Mouse (Mus musculus) liver, embryonic 14.5 days (tissue): ENCODE results near the gene Nup133.

Experiments used
- CTCF ChIP-seq: IDR thresholded peaks from 2 replicates; pipeline ENCODE4 v1.5.1; 2016; ENCODE audit warnings: antibody characterized with exemption, low read depth, control low read depth
- EP300 ChIP-seq: IDR thresholded peaks from 2 replicates; pipeline ENCODE4 v1.6.1; 2016; ENCODE audit warnings: antibody characterized with exemption, low read depth

GRCm38 (mm10) chr8:123858941-123859647 lies 90.0 kb downstream of the Nup133 start:
- TF ChIP-seq CTCF, result peak; percentile 41
- no peak for TF ChIP-seq EP300
